Comparison of ENCODE assay signal across 8 mouse cellular contexts in genomic region chr1:192770495-192771331, GRCm38 (mm10). TPM values are rescaled to one million over a fixed set of nuclear protein-coding genes. Genes with fewer than 3 reads are reported as not detected.
A peak's percentile ranks its signal among the peaks of the same experiment; 100 is the strongest.
DNase-seq lines count a peak whose midpoint lies in the region; ATAC-seq lines count a peak whose summit lies in the region.

Gene Hhat, minus strand, starts transcription at chr1:192771223.

- peaks cover 17% of the 10 kb centered on the region for H3K4me1 ChIP-seq in intestine, embryonic 16.5 days (ENCODE audit: control insufficient read depth, insufficient read depth, low read length)
- H3K4me1 ChIP-seq in limb, embryonic 10.5 days, result peaks cover 30% of the 10 kb centered on the region

- no peaks in the 10 kb centered on the region for H3K9me3 ChIP-seq in intestine, embryonic 16.5 days (ENCODE audit: control insufficient read depth, low read length)
- no peaks in the 10 kb centered on the region for H3K9me3 ChIP-seq in limb, embryonic 10.5 days (replicated peaks)

- H3K9ac ChIP-seq in intestine, embryonic 16.5 days (ENCODE audit: low read depth, low read length), result peak within 1 kb of the TSS; percentile 100

- H3K4me2 ChIP-seq in intestine, embryonic 16.5 days (ENCODE audit: low read depth, low read length), result peak within 1 kb of the TSS; percentile 92

- ATAC-seq in intestine, embryonic 16.5 days, result peak; percentile 91

- no peaks in the 10 kb centered on the region for H3K27me3 ChIP-seq in intestine, embryonic 16.5 days (replicated peaks; ENCODE audit: control insufficient read depth, insufficient read depth, low read length)
- H3K27me3 ChIP-seq in limb, embryonic 10.5 days (ENCODE audit: low read depth, poor library complexity, severe bottlenecking), result no peaks in the 10 kb centered on the region

- H3K36me3 ChIP-seq in intestine, embryonic 16.5 days (ENCODE audit: control insufficient read depth, insufficient read depth, low read length), result no peaks in the 10 kb centered on the region
- peaks cover 6% of the 10 kb centered on the region; the same call in 1 of the 2 replicates for H3K36me3 ChIP-seq in limb, embryonic 10.5 days

- peak; percentile 86 for DNase-seq in adrenal gland, adult 2 months
- peak; percentile 68 for DNase-seq in embryo, embryonic 11 days
- DNase-seq in heart, adult 11 months, result peak; percentile 98
- peak; percentile 74 for DNase-seq in limb, embryonic 10.5 days (ENCODE audit: low spot score)
- DNase-seq in mesoderm, embryonic 11.5 days (ENCODE audit: low read depth, low spot score), result peak; percentile 54
- DNase-seq in right cerebral cortex, postnatal 36 days (ENCODE audit: low spot score in 2 of 2), result peak; percentile 64 to 67
- DNase-seq in yolk sac, embryonic 10.5 days (ENCODE audit: low spot score), result peak; percentile 58

- under 1% methylated on average over 70 of the region's 70 CpGs for WGBS in intestine, embryonic 16.5 days
- under 1% methylated on average over 70 of the region's 70 CpGs for WGBS in limb, embryonic 10.5 days

- H3K4me3 ChIP-seq in intestine, embryonic 16.5 days (ENCODE audit: low read length), result peak within 1 kb of the TSS; percentile 77
- peak within 1 kb of the TSS; percentile 79 for H3K4me3 ChIP-seq in limb, embryonic 10.5 days

- peak within 1 kb of the TSS; percentile 95 for H3K27ac ChIP-seq in intestine, embryonic 16.5 days (ENCODE audit: low read length)
- peak within 1 kb of the TSS; percentile 100 for H3K27ac ChIP-seq in limb, embryonic 10.5 days

RNA-seq across cellular contexts. Expression of gene Hhat, which starts in this region (rescaled TPM):
- 1 to 10 TPM; 4.9 to 5.6 TPM for total RNA-seq in adrenal gland, adult 2 months (2021)
- polyA plus RNA-seq in adrenal gland, adult 2 months (2012; rRNA removed), result 12.8 and 15.1 TPM in 2 replicates
- 8.8 and 9.6 TPM in 2 replicates for polyA plus RNA-seq in intestine, embryonic 16.5 days (2015; fragmentation: Nextera tagmentation; extraction: Ambion mirVana)
- polyA plus RNA-seq in limb, embryonic 10.5 days (2016; fragmentation: Nextera tagmentation; extraction: Ambion mirVana), result 13.2 and 13.7 TPM in 2 replicates

Comparison
In these comparisons a context has a peak if more than half of its experiments do, and no peak if none do; other contexts are left out.
1. Peak in every context shown above with its lines: DNase-seq, ATAC-seq, H3K4me3 ChIP-seq and H3K27ac ChIP-seq.